Mouse (Mus musculus) MEL (cell line): ENCODE results near the gene Slirp. TPM values are rescaled to one million over a fixed set of nuclear protein-coding genes. Genes with fewer than 3 reads are reported as not detected.

Experiments
- polyA plus RNA-seq, 2 experiments: library from polyadenylated mRNA; stranded (reverse) in 1 of 2; unstranded in 1 of 2; fragments of >175 nt in 1 of 2; fragments of >200 nt in 1 of 2; gene quantifications; 2 replicates each; pipeline versions ENCODE4 v1.2.1 to v1.2.4; 2012; ENCODE audit warnings: low replicate concordance in 2 of 2, low read depth in 1 of 2; ENCODE audit not compliant: insufficient read length in 2 of 2, insufficient read depth in 1 of 2, missing spikeins in 1 of 2
- total RNA-seq: library from RNA; depleted of rRNA; stranded (reverse); fragments of 300-350 nt; gene quantifications from 2 replicates; pipeline ENCODE4 v1.2.3, GENCODE M21; 2012; rRNA removed

Slirp gene
- total and polyA plus RNA-seq, 3 experiments = 166 to 182 TPM; not detected in 1

Other genes with a start within 250 kb of the Slirp start
- gene Samd15, start 244.2 kb upstream of the Slirp start, total RNA-seq = 0.20 and 0.62 TPM in 2 replicates
- gene Samd15, start 244.2 kb upstream of the Slirp start, polyA plus RNA-seq = 10 to 100 TPM in 1 of 2 experiments, not detected in 1; 24.0 TPM
- 4.7 and 5.0 TPM in 2 replicates for gene Tmed8, start 243.4 kb upstream of the Slirp start, total RNA-seq
- 1 to 10 TPM in 1 of 2 experiments, not detected in 1; 6.9 TPM for gene Tmed8, start 243.4 kb upstream of the Slirp start, polyA plus RNA-seq
- gene Noxred1, start 205.2 kb upstream of the Slirp start, total RNA-seq = 0.19 and 0.23 TPM in 2 replicates
- gene Noxred1, start 205.2 kb upstream of the Slirp start, polyA plus RNA-seq = under 1 TPM in 1 of 2 experiments, not detected in 1; 0.17 TPM
- gene Vipas39, start 177.6 kb upstream of the Slirp start, total RNA-seq = 18.2 and 19.7 TPM in 2 replicates
- gene Vipas39, start 177.6 kb upstream of the Slirp start, polyA plus RNA-seq = 10 to 100 TPM in 1 of 2 experiments, not detected in 1; 23.0 TPM
- 414 and 424 TPM in 2 replicates for gene Ahsa1, start 177.4 kb upstream of the Slirp start, total RNA-seq
- gene Ahsa1, start 177.4 kb upstream of the Slirp start, polyA plus RNA-seq = 100 to 1,000 TPM in 1 of 2 experiments, not detected in 1; 403 TPM
- not detected in 2 replicates for gene Ism2, start 144.2 kb upstream of the Slirp start, total RNA-seq
- gene Ism2, start 144.2 kb upstream of the Slirp start, polyA plus RNA-seq = not detected
- gene Sptlc2, start 55.5 kb upstream of the Slirp start, total RNA-seq = 61.6 and 64.6 TPM in 2 replicates
- 10 to 100 TPM in 1 of 2 experiments, not detected in 1; 75.9 TPM for gene Sptlc2, start 55.5 kb upstream of the Slirp start, polyA plus RNA-seq
- gene Alkbh1, start 121 bp downstream of the Slirp start, total RNA-seq = 31.4 and 41.4 TPM in 2 replicates
- 10 to 100 TPM in 1 of 2 experiments, not detected in 1; 48.9 TPM for gene Alkbh1, start 121 bp downstream of the Slirp start, polyA plus RNA-seq
- gene Snw1, start 28.4 kb downstream of the Slirp start, total RNA-seq = 88.1 and 108 TPM in 2 replicates
- gene Snw1, start 28.4 kb downstream of the Slirp start, polyA plus RNA-seq = 10 to 100 TPM; 40.8 to 92.1 TPM
- not detected in 2 replicates for gene Gm5788, start 50.8 kb downstream of the Slirp start, total RNA-seq
- not detected for gene Gm5788, start 50.8 kb downstream of the Slirp start, polyA plus RNA-seq
- not detected in 2 replicates for gene Gm8300, start 70.4 kb downstream of the Slirp start, total RNA-seq
- gene Gm8300, start 70.4 kb downstream of the Slirp start, polyA plus RNA-seq = under 1 TPM in 1 of 2 experiments, not detected in 1; 0.07 TPM
- not detected in 2 replicates for gene Oog1, start 158.8 kb downstream of the Slirp start, total RNA-seq
- gene Oog1, start 158.8 kb downstream of the Slirp start, polyA plus RNA-seq = not detected
- not detected in 2 replicates for gene Gm4027, start 175.0 kb downstream of the Slirp start, total RNA-seq
- under 1 TPM in 1 of 2 experiments, not detected in 1; 0.06 TPM for gene Gm4027, start 175.0 kb downstream of the Slirp start, polyA plus RNA-seq
- gene Gm16381, start 200.7 kb downstream of the Slirp start, total RNA-seq = not detected in 2 replicates
- not detected for gene Gm16381, start 200.7 kb downstream of the Slirp start, polyA plus RNA-seq